Mouse (Mus musculus): ENCODE measurements at regions not wholly inside any gene's neighbourhood (a gene's known extent, or its start where the extent isn't known, plus 50 kb on each side); places are given as distances from the start of the nearest gene placed in this dataset.

DNA sequence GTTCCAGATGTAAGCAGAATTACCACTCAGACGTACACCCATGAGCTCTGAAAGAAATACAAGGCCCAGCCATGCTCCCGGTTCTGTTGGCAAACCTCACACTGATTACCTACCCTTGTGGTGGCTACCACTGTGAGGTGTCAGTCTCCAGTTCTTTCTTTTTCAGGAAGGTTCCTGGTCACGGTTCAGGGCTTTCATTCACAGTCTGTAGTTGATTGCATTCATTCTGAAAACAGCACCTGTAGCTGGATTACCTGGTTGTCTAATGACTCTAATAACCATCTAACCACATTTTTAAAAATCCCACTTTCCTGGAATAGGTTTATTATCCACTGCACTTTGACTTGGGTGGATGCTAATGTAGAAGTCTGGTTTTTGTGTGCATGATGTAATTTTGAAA lies 139.8 kb upstream of the Tet2 start:
- TF ChIP-seq POLR2A (IDR thresholded peaks at IDR 0.05; ENCODE audit: low read depth, low read length): no peak
- no peak for TF ChIP-seq CTCF (conservative IDR thresholded peaks at IDR 0.05; ENCODE audit: insufficient read depth, insufficient read length, low read depth, low read length)

All from kidney, adult 2 months (tissue).